21 mouse cellular contexts compared by ENCODE assay signal in genomic region chr13:52646566-52646965, GRCm38 (mm10).
DNase-seq lines count a peak whose midpoint lies in the region; ATAC-seq lines count a peak whose summit lies in the region.
"Had no signal": no experiment of that assay in that cellular context is flagged by ENCODE, and none has a peak within 500 bp of the region (broad histone marks: within the 10 kb centered on the region; RNA-seq: fewer than 3 reads in every experiment).

No protein-coding gene starts in this region.

- H3K4me2 ChIP-seq in midbrain, embryonic 15.5 days: no peak overlapping the region
- H3K4me2 ChIP-seq: embryonic facial prominence, embryonic 12.5 days; forebrain, embryonic 13.5 days; forebrain, embryonic 15.5 days had no signal

- H3K4me3 ChIP-seq in limb, embryonic 10.5 days: no peak overlapping the region
- no peak overlapping the region for H3K4me3 ChIP-seq in midbrain, embryonic 15.5 days
- H3K4me3 ChIP-seq: embryonic facial prominence, embryonic 12.5 days; forebrain, embryonic 13.5 days; forebrain, embryonic 15.5 days had no signal

- no peaks in the 10 kb centered on the region for H3K27me3 ChIP-seq in limb, embryonic 10.5 days (ENCODE audit: low read depth, poor library complexity, severe bottlenecking)
- no peaks in the 10 kb centered on the region for H3K27me3 ChIP-seq in midbrain, embryonic 15.5 days (replicated peaks)
- H3K27me3 ChIP-seq: embryonic facial prominence, embryonic 12.5 days; forebrain, embryonic 13.5 days; forebrain, embryonic 15.5 days had no signal

- 61% methylated on average over 3 of the region's 3 CpGs for WGBS in limb, embryonic 10.5 days
- 95% methylated on average over 3 of the region's 3 CpGs for WGBS in midbrain, embryonic 15.5 days

- H3K27ac ChIP-seq in limb, embryonic 10.5 days: 0 out of 2 replicates have a peak overlapping the region, but pooled peaks have one; percentile 1
- no peak overlapping the region for H3K27ac ChIP-seq in midbrain, embryonic 15.5 days
- H3K27ac ChIP-seq: embryonic facial prominence, embryonic 12.5 days; forebrain, embryonic 13.5 days; forebrain, embryonic 15.5 days had no signal

- no peak for ATAC-seq in midbrain, embryonic 15.5 days (replicated peaks)
- ATAC-seq: forebrain, embryonic 13.5 days; forebrain, embryonic 15.5 days; forebrain, postnatal 0 days had no signal

- no peaks in the 10 kb centered on the region for H3K36me3 ChIP-seq in limb, embryonic 10.5 days
- H3K36me3 ChIP-seq in midbrain, embryonic 15.5 days (replicated peaks): no peaks in the 10 kb centered on the region
- H3K36me3 ChIP-seq: embryonic facial prominence, embryonic 12.5 days; forebrain, embryonic 15.5 days had no signal

- DNase-seq in embryo, embryonic 10 days (ENCODE audit: low spot score): peak; percentile 52
- DNase-seq in embryo, embryonic 9.5 days (ENCODE audit: extremely low spot score): no peak
- DNase-seq in 416B (ENCODE audit: low read depth): peak; percentile 14
- peak; percentile 24 for DNase-seq in embryo, embryonic 11 days
- no peak for DNase-seq in limb, embryonic 10.5 days (ENCODE audit: low spot score)
- DNase-seq in spleen, postnatal 36 days (ENCODE audit: low spot score in 2 of 2): no peak
- no peak for DNase-seq in thymus, postnatal 36 days
- DNase-seq: adrenal gland, adult 2 months; adrenal gland, postnatal 10 days; adrenal gland, postnatal 25 days; cerebellum, adult 11 months; cerebellum, adult 18-20 months; cerebellum, adult 8-10 months; cerebellum, adult 9-11 months; cerebellum, postnatal 14 days; cerebellum, postnatal 36 days; forebrain, postnatal 0 days had no signal

- no peak overlapping the region for H3K9ac ChIP-seq in midbrain, embryonic 15.5 days
- H3K9ac ChIP-seq: embryonic facial prominence, embryonic 12.5 days; forebrain, embryonic 13.5 days; forebrain, embryonic 15.5 days; forebrain, postnatal 0 days had no signal

- H3K4me1 ChIP-seq in limb, embryonic 10.5 days: peaks cover 12% of the 10 kb centered on the region
- no peaks in the 10 kb centered on the region for H3K4me1 ChIP-seq in midbrain, embryonic 15.5 days
- H3K4me1 ChIP-seq: forebrain, embryonic 13.5 days; forebrain, embryonic 15.5 days had no signal

- no peaks in the 10 kb centered on the region for H3K9me3 ChIP-seq in limb, embryonic 10.5 days (replicated peaks)
- H3K9me3 ChIP-seq in midbrain, embryonic 15.5 days: no peaks in the 10 kb centered on the region
- H3K9me3 ChIP-seq: embryonic facial prominence, embryonic 12.5 days; forebrain, embryonic 13.5 days; forebrain, embryonic 15.5 days had no signal

Comparison
In these comparisons a context has a peak if more than half of its experiments do, and no peak if none do; other contexts are left out.
1. DNase-seq: peak in embryo, embryonic 10 days (single experiment), 416B (single experiment) and embryo, embryonic 11 days (single experiment); none in embryo, embryonic 9.5 days (single experiment), limb, embryonic 10.5 days (single experiment), spleen, postnatal 36 days (0 of 2) and thymus, postnatal 36 days (0 of 2).